Mouse (Mus musculus): Measurements from ENCODE around the gene Rusc2.

DNA sequence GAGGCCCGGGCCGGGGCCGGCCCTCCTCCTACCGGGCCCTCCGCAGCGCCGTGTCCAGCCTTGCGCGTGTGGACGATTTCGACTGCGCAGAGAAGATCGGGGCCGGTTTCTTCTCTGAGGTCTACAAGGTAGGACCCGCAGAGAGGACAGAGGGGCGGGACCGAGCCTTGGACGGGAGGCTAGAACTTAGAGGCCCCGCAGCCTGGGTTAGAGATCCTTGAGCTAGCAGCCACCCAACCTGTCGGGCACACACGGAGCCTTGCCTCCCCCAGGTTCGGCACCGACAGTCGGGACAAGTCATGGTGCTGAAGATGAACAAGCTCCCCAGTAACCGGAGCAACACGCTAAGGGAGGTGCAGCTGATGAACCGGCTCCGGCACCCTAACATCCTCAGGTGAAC is 61.7 kb downstream of the Rusc2 start:
- TF ChIP-seq POLR2A (IDR thresholded peaks at IDR 0.05; ENCODE audit: low read depth, low read length) (no peak), CTCF (IDR thresholded peaks at IDR 0.05; ENCODE audit: borderline replicate concordance, insufficient read depth, low read length) (no peak)

Measured in embryonic fibroblast, embryonic 13.5 days (primary cell).